Mouse (Mus musculus) hindbrain, embryonic 10.5 days (tissue): ENCODE results near the gene Slc12a8. TPM values are rescaled to one million over a fixed set of nuclear protein-coding genes. Genes with fewer than 3 reads are reported as not detected.

Experiments
- DNase-seq: peaks from one replicate; pipeline ENCODE4 v3.0.0-alpha.2; 2017; ENCODE audit warnings: low spot score
- H3K27ac ChIP-seq: fragments of 300-500 bp; sonication (generic); 2 replicates; pipeline ENCODE4 v1.5.1; 2016; ENCODE audit warnings: mild to moderate bottlenecking, moderate library complexity
- H3K27me3 ChIP-seq: fragments of 300-500 bp; sonication (generic); 2 replicates; pipeline ENCODE4 v1.6.1; 2016; ENCODE audit warnings: mild to moderate bottlenecking; ENCODE audit not compliant: poor library complexity, insufficient read depth, severe bottlenecking
- H3K36me3 ChIP-seq: fragments of 300-500 bp; sonication (generic); 2 replicates; pipeline ENCODE4 v1.6.1; 2016; ENCODE audit warnings: mild to moderate bottlenecking, moderate library complexity
- H3K4me1 ChIP-seq: fragments of 300-500 bp; sonication (generic); replicated peaks from 2 replicates; pipeline ENCODE4 v1.6.1; 2016; ENCODE audit warnings: mild to moderate bottlenecking
- H3K4me3 ChIP-seq: fragments of 300-500 bp; sonication (generic); 2 replicates; pipeline ENCODE4 v1.5.1; 2016; ENCODE audit warnings: mild to moderate bottlenecking, moderate library complexity
- H3K9me3 ChIP-seq: fragments of 300-500 bp; sonication (generic); 2 replicates; pipeline ENCODE4 v1.6.1; 2016; ENCODE audit warnings: mild to moderate bottlenecking, moderate library complexity
- WGBS: fragments of 180-500 bp; shearing (Covaris S2); methylation state at CpG from one replicate; pipeline ENCODE4 v1.1.7; 2016; 5-methylcytosine and 5-hydroxymethylcytosine counted together
- polyA plus RNA-seq: library from polyadenylated mRNA; unstranded; fragments of >200 nt; fragmentation: Nextera tagmentation; extraction: Ambion mirVana; gene quantifications from 2 replicates; pipeline ENCODE4 v1.2.1, GENCODE M21; 2016

The Slc12a8 gene
- polyA plus RNA-seq, 1 experiment from 2014 or later, result 0.81 TPM

GRCm38 (mm10) chr16:33610466-33610865 lies 93.3 kb downstream of the Slc12a8 start:
- peak overlapping the region; percentile 90 for H3K27ac ChIP-seq
- no peak for DNase-seq
- peaks cover 45% of the 10 kb centered on the region for H3K4me1 ChIP-seq
- H3K4me3 ChIP-seq, result no peak overlapping the region
- H3K27me3 ChIP-seq, result 0 out of 2 replicates have a peak, but pooled peaks cover 2% of the 10 kb centered on the region
- H3K36me3 ChIP-seq, result no peaks in the 10 kb centered on the region
- WGBS, result 86% methylated on average over 7 of the region's 7 CpGs
- no peaks in the 10 kb centered on the region for H3K9me3 ChIP-seq

GRCm38 (mm10) chr16:33611291-33611690 lies 94.2 kb downstream of the Slc12a8 start:
- Histone ChIP-seq H3K27me3 (0 out of 2 replicates have a peak, but pooled peaks cover 2% of the 10 kb centered on the region), H3K36me3 (no peaks in the 10 kb centered on the region), H3K4me1 (peaks cover 42% of the 10 kb centered on the region), H3K9me3 (no peaks in the 10 kb centered on the region), H3K27ac (peak overlapping the region; percentile 77), H3K4me3 (no peak overlapping the region)
- DNase-seq, result no peak
- 80% methylated on average over 8 of the region's 8 CpGs for WGBS

- H3K9me3 ChIP-seq, result no peaks in the 10 kb centered on the region
- 86% methylated on average over 6 of the region's 6 CpGs for WGBS
- no peak overlapping the region for H3K27ac ChIP-seq
- H3K36me3 ChIP-seq, result no peaks in the 10 kb centered on the region
- DNase-seq, result no peak
- no peak overlapping the region for H3K4me3 ChIP-seq
- H3K27me3 ChIP-seq, result 0 out of 2 replicates have a peak, but pooled peaks cover 2% of the 10 kb centered on the region
- H3K4me1 ChIP-seq, result peaks cover 37% of the 10 kb centered on the region
Observed at GRCm38 (mm10) chr16:33612056-33612770, 95.1 kb downstream of the Slc12a8 start.

- Histone ChIP-seq H3K4me1 (peaks cover 14% of the 10 kb centered on the region), H3K27me3 (no peaks in the 10 kb centered on the region), H3K4me3 (no peak overlapping the region), H3K36me3 (no peaks in the 10 kb centered on the region), H3K27ac (peak overlapping the region; percentile 9; the same call in 1 of the 2 replicates), H3K9me3 (no peaks in the 10 kb centered on the region)
- 58% methylated on average over 3 of the region's 3 CpGs for WGBS
- DNase-seq, result no peak
Observed at GRCm38 (mm10) chr16:33615986-33616385, 98.9 kb downstream of the Slc12a8 start.

GRCm38 (mm10) chr16:33621836-33622235 lies 104.7 kb downstream of the Slc12a8 start:
- Histone ChIP-seq H3K9me3 (no peaks in the 10 kb centered on the region), H3K27me3 (no peaks in the 10 kb centered on the region), H3K4me1 (peaks cover 4% of the 10 kb centered on the region; the same call in 1 of the 2 replicates), H3K36me3 (no peaks in the 10 kb centered on the region), H3K27ac (peak overlapping the region; percentile 13; the same call in 1 of the 2 replicates), H3K4me3 (no peak overlapping the region)
- 45% methylated on average over 3 of the region's 3 CpGs for WGBS
- no peak for DNase-seq

GRCm38 (mm10) chr16:33624586-33624985 lies 107.5 kb downstream of the Slc12a8 start:
- Histone ChIP-seq H3K4me1 (no peaks in the 10 kb centered on the region), H3K27ac (no peak overlapping the region; the same call in 1 of the 2 replicates), H3K36me3 (no peaks in the 10 kb centered on the region), H3K27me3 (no peaks in the 10 kb centered on the region), H3K4me3 (no peak overlapping the region), H3K9me3 (no peaks in the 10 kb centered on the region)
- WGBS, result 89% methylated on average over 9 of the region's 9 CpGs
- DNase-seq, result no peak

GRCm38 (mm10) chr16:33629539-33629938 lies 112.4 kb downstream of the Slc12a8 start:
- no peaks in the 10 kb centered on the region for H3K27me3 ChIP-seq
- H3K4me3 ChIP-seq, result no peak overlapping the region
- no peak overlapping the region for H3K27ac ChIP-seq
- no peak for DNase-seq
- no peaks in the 10 kb centered on the region for H3K4me1 ChIP-seq
- no peaks in the 10 kb centered on the region for H3K36me3 ChIP-seq
- no peaks in the 10 kb centered on the region for H3K9me3 ChIP-seq
- 89% methylated on average over 5 of the region's 5 CpGs for WGBS

- no peak for DNase-seq
- no peaks in the 10 kb centered on the region for H3K36me3 ChIP-seq
- H3K9me3 ChIP-seq, result no peaks in the 10 kb centered on the region
- H3K4me1 ChIP-seq, result no peaks in the 10 kb centered on the region
- no peaks in the 10 kb centered on the region for H3K27me3 ChIP-seq
- 84% methylated on average over 12 of the region's 12 CpGs for WGBS
- no peak overlapping the region for H3K4me3 ChIP-seq
- H3K27ac ChIP-seq, result no peak overlapping the region
Observed at GRCm38 (mm10) chr16:33635836-33636595, 118.9 kb downstream of the Slc12a8 start.

GRCm38 (mm10) chr16:33641779-33642178 lies 124.7 kb downstream of the Slc12a8 start:
- no peak for DNase-seq
- no peak overlapping the region for H3K27ac ChIP-seq
- H3K27me3 ChIP-seq, result no peaks in the 10 kb centered on the region
- H3K4me3 ChIP-seq, result no peak overlapping the region
- 85% methylated on average over 3 of the region's 3 CpGs for WGBS
- no peaks in the 10 kb centered on the region for H3K4me1 ChIP-seq
- H3K36me3 ChIP-seq, result no peaks in the 10 kb centered on the region
- peaks cover under 1% of the 10 kb centered on the region; the same call in 1 of the 2 replicates for H3K9me3 ChIP-seq

GRCm38 (mm10) chr16:33653116-33653515 lies 136.0 kb downstream of the Slc12a8 start:
- 94% methylated on average over 6 of the region's 6 CpGs for WGBS
- Histone ChIP-seq H3K27ac (no peak overlapping the region), H3K4me1 (no peaks in the 10 kb centered on the region), H3K36me3 (no peaks in the 10 kb centered on the region), H3K27me3 (no peaks in the 10 kb centered on the region), H3K4me3 (no peak overlapping the region), H3K9me3 (peaks cover 12% of the 10 kb centered on the region; the same call in 1 of the 2 replicates)
- DNase-seq, result no peak

GRCm38 (mm10) chr16:33655443-33655842 lies 138.3 kb downstream of the Slc12a8 start:
- Histone ChIP-seq H3K9me3 (no peaks in the 10 kb centered on the region; the same call in 1 of the 2 replicates), H3K4me3 (no peak overlapping the region), H3K27me3 (no peaks in the 10 kb centered on the region), H3K27ac (no peak overlapping the region), H3K4me1 (peaks cover 4% of the 10 kb centered on the region; the same call in 1 of the 2 replicates), H3K36me3 (no peaks in the 10 kb centered on the region)
- 95% methylated on average over 3 of the region's 3 CpGs for WGBS
- DNase-seq, result no peak

- no peaks in the 10 kb centered on the region for H3K27me3 ChIP-seq
- H3K27ac ChIP-seq, result no peak overlapping the region
- WGBS, result 91% methylated on average over 3 of the region's 3 CpGs
- no peak for DNase-seq
- no peaks in the 10 kb centered on the region; the same call in 1 of the 2 replicates for H3K9me3 ChIP-seq
- H3K4me1 ChIP-seq, result peaks cover 4% of the 10 kb centered on the region; the same call in 1 of the 2 replicates
- H3K4me3 ChIP-seq, result no peak overlapping the region
- no peaks in the 10 kb centered on the region for H3K36me3 ChIP-seq
Observed at GRCm38 (mm10) chr16:33657191-33657590, 140.1 kb downstream of the Slc12a8 start.

GRCm38 (mm10) chr16:33658121-33658520 lies 141.0 kb downstream of the Slc12a8 start:
- Histone ChIP-seq H3K9me3 (no peaks in the 10 kb centered on the region; the same call in 1 of the 2 replicates), H3K4me3 (no peak overlapping the region), H3K27ac (no peak overlapping the region), H3K4me1 (peaks cover 4% of the 10 kb centered on the region; the same call in 1 of the 2 replicates), H3K36me3 (no peaks in the 10 kb centered on the region), H3K27me3 (no peaks in the 10 kb centered on the region)
- DNase-seq, result no peak
- 97% methylated on average over 3 of the region's 3 CpGs for WGBS
